Mouse (Mus musculus) forebrain, embryonic 12.5 days (tissue): ENCODE data around the gene Afg3l1. TPM values are rescaled to one million over a fixed set of nuclear protein-coding genes. Genes with fewer than 3 reads are reported as not detected.
"Not testable (repeated sequence)": the region's sequence is repeated elsewhere in the genome, so short reads cannot be mapped to it uniquely, and the experiment has no call there.

Experiments used
- ATAC-seq: fragments of 200-750 bp; cut with Nextera tagmentation; 2 replicates; pipeline ENCODE4 v1.8.0; 2017; ENCODE audit warnings: moderate TSS enrichment; ENCODE audit not compliant: low FRiP score
- H3K27ac ChIP-seq: fragments of 300-500 bp; sonication (generic); 2 replicates; pipeline ENCODE4 v1.5.1; 2016; ENCODE audit warnings: mild to moderate bottlenecking
- H3K27me3 ChIP-seq: fragments of 300-500 bp; sonication (generic); 2 replicates; pipeline ENCODE4 v1.6.1; 2016; ENCODE audit warnings: mild to moderate bottlenecking
- H3K36me3 ChIP-seq: fragments of 300-500 bp; sonication (generic); replicated peaks from 2 replicates; pipeline ENCODE4 v1.6.1; 2016; ENCODE audit warnings: mild to moderate bottlenecking
- H3K4me1 ChIP-seq: fragments of 300-500 bp; sonication (generic); 2 replicates; pipeline ENCODE4 v1.6.1; 2016
- H3K4me2 ChIP-seq: fragments of 300-500 bp; sonication (generic); 2 replicates; pipeline ENCODE4 v1.6.1; 2016; ENCODE audit warnings: mild to moderate bottlenecking, moderate library complexity
- H3K4me3 ChIP-seq: fragments of 300-500 bp; sonication (generic); replicated peaks from 2 replicates; pipeline ENCODE4 v1.5.1; 2016; ENCODE audit warnings: mild to moderate bottlenecking
- H3K9ac ChIP-seq: fragments of 300-500 bp; sonication (generic); 2 replicates; pipeline ENCODE4 v1.6.1; 2016; ENCODE audit warnings: mild to moderate bottlenecking
- H3K9me3 ChIP-seq: fragments of 300-500 bp; sonication (generic); 2 replicates; pipeline ENCODE4 v1.6.1; 2016
- WGBS: fragments of 180-500 bp; shearing (Covaris S2); methylation state at CpG from one replicate; pipeline ENCODE4 v1.1.7; 2016; 5-methylcytosine and 5-hydroxymethylcytosine counted together
- polyA plus RNA-seq: library from polyadenylated mRNA; unstranded; fragments of >200 nt; fragmentation: Nextera tagmentation; extraction: Ambion mirVana; gene quantifications from 2 replicates; pipeline ENCODE4 v1.2.1, GENCODE M21; 2016

The Afg3l1 gene
- polyA plus RNA-seq, 1 experiment from 2014 or later = 69.7 TPM

GRCm38 (mm10) chr8:123504591-123505195 lies 27.0 kb downstream of the Afg3l1 start:
- Histone ChIP-seq H3K4me3 (no peak overlapping the region), H3K9me3 (no peaks in the 10 kb centered on the region), H3K27ac (no peak overlapping the region), H3K27me3 (no peaks in the 10 kb centered on the region), H3K4me1 (no peaks in the 10 kb centered on the region), H3K36me3 (peaks cover 97% of the 10 kb centered on the region), H3K9ac (no peak overlapping the region), H3K4me2 (no peak overlapping the region)
- 94% methylated on average over 9 of the region's 9 CpGs for WGBS
- no peak for ATAC-seq

DNA sequence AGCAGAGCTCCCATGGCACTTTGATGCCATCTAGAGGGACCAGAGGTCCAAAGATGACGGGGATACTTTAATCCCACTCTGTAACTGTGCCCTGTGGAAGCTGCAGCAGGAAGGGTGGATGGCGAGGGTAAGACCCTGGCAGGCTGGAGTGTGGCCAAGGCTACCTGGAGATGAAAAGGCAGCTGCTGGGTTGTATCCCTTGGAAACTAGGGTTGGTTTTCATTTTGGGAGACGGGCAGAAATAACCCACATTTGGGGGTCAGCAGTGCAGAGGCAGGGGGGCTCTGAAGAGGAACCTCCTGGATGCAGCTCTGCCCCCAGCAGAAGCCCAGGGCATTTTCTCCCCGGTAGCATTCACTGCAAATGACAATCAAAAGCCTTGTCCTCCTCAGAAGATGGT lies 27.6 kb downstream of the Afg3l1 start:
- WGBS = 87% methylated on average over 4 of the region's 4 CpGs
- no peak for ATAC-seq
- H3K9me3 ChIP-seq = no peaks in the 10 kb centered on the region
- H3K9ac ChIP-seq = no peak overlapping the region
- peaks cover 96% of the 10 kb centered on the region for H3K36me3 ChIP-seq
- no peaks in the 10 kb centered on the region for H3K4me1 ChIP-seq
- no peak overlapping the region for H3K4me2 ChIP-seq
- H3K4me3 ChIP-seq = no peak overlapping the region
- no peak overlapping the region for H3K27ac ChIP-seq
- no peaks in the 10 kb centered on the region for H3K27me3 ChIP-seq

- Histone ChIP-seq H3K4me1 (no peaks in the 10 kb centered on the region), H3K9ac (no peak overlapping the region), H3K27ac (no peak overlapping the region), H3K4me2 (no peak overlapping the region), H3K9me3 (no peaks in the 10 kb centered on the region), H3K4me3 (no peak overlapping the region), H3K27me3 (no peaks in the 10 kb centered on the region), H3K36me3 (peaks cover 92% of the 10 kb centered on the region)
- no peak for ATAC-seq
- 91% methylated on average over 9 of the region's 9 CpGs for WGBS
Observed at GRCm38 (mm10) chr8:123505695-123506094, 28.0 kb downstream of the Afg3l1 start.

GRCm38 (mm10) chr8:123507153-123507552 lies 29.4 kb downstream of the Afg3l1 start:
- WGBS = 96% methylated on average over 5 of the region's 5 CpGs
- Histone ChIP-seq H3K4me2 (no peak overlapping the region), H3K4me1 (no peaks in the 10 kb centered on the region), H3K27me3 (no peaks in the 10 kb centered on the region), H3K36me3 (peaks cover 77% of the 10 kb centered on the region), H3K9me3 (no peaks in the 10 kb centered on the region), H3K9ac (no peak overlapping the region), H3K4me3 (no peak overlapping the region), H3K27ac (no peak overlapping the region)
- no peak for ATAC-seq

- H3K4me3 ChIP-seq = no peak overlapping the region
- 82% methylated on average over 5 of the region's 5 CpGs for WGBS
- peaks cover 43% of the 10 kb centered on the region for H3K36me3 ChIP-seq
- H3K9me3 ChIP-seq = no peaks in the 10 kb centered on the region
- ATAC-seq = no peak
- H3K27ac ChIP-seq = no peak overlapping the region
- no peak overlapping the region for H3K4me2 ChIP-seq
- H3K4me1 ChIP-seq = peaks cover 25% of the 10 kb centered on the region
- no peak overlapping the region for H3K9ac ChIP-seq
- peaks cover 9% of the 10 kb centered on the region for H3K27me3 ChIP-seq
Observed at GRCm38 (mm10) chr8:123510819-123511218, 33.1 kb downstream of the Afg3l1 start.

- H3K9ac ChIP-seq = peak overlapping the region; percentile 71
- 4% methylated on average over 9 of the region's 9 CpGs for WGBS
- peaks cover 19% of the 10 kb centered on the region for H3K27me3 ChIP-seq
- peak overlapping the region; percentile 71 for H3K4me2 ChIP-seq
- H3K9me3 ChIP-seq = no peaks in the 10 kb centered on the region
- H3K27ac ChIP-seq = peak overlapping the region; percentile 88
- ATAC-seq = no peak
- H3K4me1 ChIP-seq = peaks cover 32% of the 10 kb centered on the region
- peak overlapping the region; percentile 83 for H3K4me3 ChIP-seq
- H3K36me3 ChIP-seq = peaks cover 11% of the 10 kb centered on the region
Observed at GRCm38 (mm10) chr8:123514136-123514535, 36.4 kb downstream of the Afg3l1 start.

GRCm38 (mm10) chr8:123514781-123515539 lies 37.3 kb downstream of the Afg3l1 start, which contains the start of gene Dbndd1:
Dbndd1 (minus strand) TSS chr8:123515463.
- peaks cover 3% of the 10 kb centered on the region; the same call in 1 of the 2 replicates for H3K36me3 ChIP-seq
- under 1% methylated on average over 57 of the region's 63 CpGs for WGBS
- H3K4me1 ChIP-seq = peaks cover 39% of the 10 kb centered on the region
- peak within 1 kb of the TSS; percentile 71 for H3K4me2 ChIP-seq
- H3K9me3 ChIP-seq = no peaks in the 10 kb centered on the region
- H3K9ac ChIP-seq = peak within 1 kb of the TSS; percentile 71
- H3K27me3 ChIP-seq = peaks cover 19% of the 10 kb centered on the region
- ATAC-seq = peak; percentile 76
- H3K4me3 ChIP-seq = peak within 1 kb of the TSS; percentile 83
- H3K27ac ChIP-seq = peak within 1 kb of the TSS; percentile 88

DNA sequence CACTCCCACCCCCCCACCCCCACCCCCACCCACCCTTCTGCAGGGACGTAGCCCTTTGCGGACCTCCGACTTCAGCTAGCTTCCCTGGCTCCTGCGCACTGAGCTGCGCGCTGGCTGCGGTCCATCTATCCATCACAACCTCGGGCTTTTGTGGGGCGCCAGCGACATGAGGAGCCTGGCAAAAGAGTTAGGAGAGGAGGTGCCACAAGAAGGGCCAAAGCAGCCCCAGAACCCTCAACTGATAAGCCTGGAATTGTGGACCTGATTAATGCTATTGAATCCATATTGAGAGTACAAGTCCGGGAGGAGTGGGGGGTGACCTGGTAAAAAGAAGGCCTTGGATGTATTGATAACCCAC lies 37.8 kb downstream of the Afg3l1 start:
- Histone ChIP-seq H3K27me3 (peaks cover 19% of the 10 kb centered on the region), H3K9me3 (no peaks in the 10 kb centered on the region), H3K36me3 (no peaks in the 10 kb centered on the region), H3K4me2 (peak overlapping the region; percentile 71), H3K4me1 (peaks cover 39% of the 10 kb centered on the region), H3K4me3 (peak overlapping the region; percentile 83), H3K27ac (peak overlapping the region; percentile 88), H3K9ac (peak overlapping the region; percentile 71)
- peak; percentile 36 for ATAC-seq
- under 1% methylated on average over 11 of the region's 11 CpGs for WGBS

DNA sequence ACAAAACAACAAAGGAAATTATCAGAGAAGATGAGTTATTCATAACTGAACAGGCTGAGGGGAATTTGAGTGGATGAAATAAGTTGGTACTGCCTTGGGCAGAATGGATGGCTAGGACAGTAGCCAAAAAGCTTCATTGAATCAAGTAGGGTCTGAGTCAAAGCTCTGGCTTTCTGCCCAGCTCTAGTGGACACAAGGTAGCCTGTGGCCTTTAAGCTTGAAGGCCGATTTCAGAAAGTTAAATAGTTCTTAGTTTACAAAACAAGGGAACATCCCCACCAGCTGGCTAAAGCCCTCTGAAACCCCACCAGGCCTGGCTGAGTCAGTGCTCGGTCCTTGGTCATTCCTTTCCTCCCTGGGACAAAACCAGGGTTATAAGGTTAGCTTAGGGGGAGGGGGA lies 38.9 kb downstream of the Afg3l1 start:
- ATAC-seq = no peak
- H3K27me3 ChIP-seq = peaks cover 19% of the 10 kb centered on the region

GRCm38 (mm10) chr8:123518172-123518571 lies 40.5 kb downstream of the Afg3l1 start:
- peaks cover 19% of the 10 kb centered on the region for H3K36me3 ChIP-seq
- peaks cover 32% of the 10 kb centered on the region for H3K4me1 ChIP-seq
- peaks cover 15% of the 10 kb centered on the region for H3K27me3 ChIP-seq
- peak overlapping the region; percentile 73; the same call in 1 of the 2 replicates for H3K4me3 ChIP-seq
- no peaks in the 10 kb centered on the region for H3K9me3 ChIP-seq
- no peak overlapping the region for H3K9ac ChIP-seq
- ATAC-seq = no peak
- 41% methylated on average over 10 of the region's 10 CpGs for WGBS
- H3K27ac ChIP-seq = no peak overlapping the region
- peak overlapping the region; percentile 75 for H3K4me2 ChIP-seq

More for the DNA sequence above, 38.9 kb downstream of the Afg3l1 start:
- WGBS = 29% methylated on average over 2 of the region's 2 CpGs
- H3K4me1 ChIP-seq = peaks cover 39% of the 10 kb centered on the region
- H3K27ac ChIP-seq = no peak overlapping the region
- no peak overlapping the region for H3K4me3 ChIP-seq
- peaks cover 4% of the 10 kb centered on the region; the same call in 1 of the 2 replicates for H3K36me3 ChIP-seq
- no peak overlapping the region for H3K9ac ChIP-seq
- no peak overlapping the region for H3K4me2 ChIP-seq
- H3K9me3 ChIP-seq = no peaks in the 10 kb centered on the region

GRCm38 (mm10) chr8:123518667-123519066 lies 41.0 kb downstream of the Afg3l1 start, which contains the start of gene Gas8:
Gas8 (plus strand) TSS chr8:123518834.
- WGBS = 1% methylated on average over 20 of the region's 20 CpGs
- peak within 1 kb of the TSS; percentile 75 for H3K9ac ChIP-seq
- H3K36me3 ChIP-seq = peaks cover 24% of the 10 kb centered on the region
- peaks cover 27% of the 10 kb centered on the region for H3K4me1 ChIP-seq
- no peaks in the 10 kb centered on the region for H3K9me3 ChIP-seq
- peak; percentile 90 for ATAC-seq
- H3K27ac ChIP-seq = no peak within 1 kb of the TSS; the same call in 1 of the 2 replicates
- H3K4me2 ChIP-seq = peak within 1 kb of the TSS; percentile 75
- peak within 1 kb of the TSS; percentile 73 for H3K4me3 ChIP-seq
- H3K27me3 ChIP-seq = peaks cover 11% of the 10 kb centered on the region

- WGBS = 100% methylated on average over 1 of the region's 1 CpGs
- peaks cover 19% of the 10 kb centered on the region for H3K4me1 ChIP-seq
- peaks cover 37% of the 10 kb centered on the region for H3K36me3 ChIP-seq
- peaks cover 11% of the 10 kb centered on the region for H3K27me3 ChIP-seq
- ATAC-seq, H3K9ac ChIP-seq, H3K4me3 ChIP-seq, H3K4me2 ChIP-seq, H3K9me3 ChIP-seq, H3K27ac ChIP-seq: not testable (repeated sequence)
Observed at GRCm38 (mm10) chr8:123520048-123520447, 42.3 kb downstream of the Afg3l1 start.
